Mouse (Mus musculus) ES-E14 (cell line): ENCODE measurements at regions not wholly inside any gene's neighbourhood (a gene's known extent, or its start where the extent isn't known, plus 50 kb on each side); places are given as distances from the start of the nearest gene placed in this dataset.

ENCODE experiments used
- DNase-seq: peaks from one replicate; pipeline ENCODE4 v3.0.0-alpha.2; 2013; ENCODE audit warnings: low read depth, low spot score
- H3K27ac ChIP-seq: 2 replicates; pipeline ENCODE4 v1.5.1; 2012; ENCODE audit warnings: low read depth, mild to moderate bottlenecking, low read length, moderate library complexity, mixed read lengths; ENCODE audit not compliant: poor library complexity, insufficient read depth, severe bottlenecking
- H3K36me3 ChIP-seq: 2 replicates; pipeline ENCODE4 v1.6.1; 2012; ENCODE audit warnings: mild to moderate bottlenecking, low read length, moderate library complexity, mixed read lengths; ENCODE audit not compliant: control insufficient read depth, poor library complexity, insufficient read depth, severe bottlenecking
- H3K4me1 ChIP-seq, 2 experiments: fragments of 150-350 bp in 1 of 2; sonication (generic) in 1 of 2; 2 replicates each; pipeline ENCODE4 v1.6.1; 2012; ENCODE audit warnings: low read length in 2 of 2, mild to moderate bottlenecking in 1 of 2, mixed read lengths in 1 of 2; ENCODE audit not compliant: control insufficient read depth in 2 of 2, insufficient read depth in 2 of 2, poor library complexity in 1 of 2
- H3K4me3 ChIP-seq, 2 experiments: fragments of 150-350 bp in 1 of 2; sonication (generic) in 1 of 2; 2 replicates each; pipeline ENCODE4 v1.5.1; 2012; ENCODE audit warnings: low read length in 2 of 2, low read depth in 1 of 2, mild to moderate bottlenecking in 1 of 2, mixed read lengths in 1 of 2; ENCODE audit not compliant: insufficient read depth in 1 of 2, poor library complexity in 1 of 2, severe bottlenecking in 1 of 2
- H3K9ac ChIP-seq: 2 replicates; pipeline ENCODE4 v1.6.1; 2012; ENCODE audit warnings: low read depth, mild to moderate bottlenecking, low read length, mixed read lengths; ENCODE audit not compliant: poor library complexity, insufficient read depth, severe bottlenecking
- H3K9me3 ChIP-seq: fragments of 150-350 bp; sonication (generic); 2 replicates; pipeline ENCODE4 v1.6.1; 2012; ENCODE audit warnings: low read depth, mild to moderate bottlenecking, low read length; ENCODE audit not compliant: control insufficient read depth, insufficient read depth
- CHD2 ChIP-seq: IDR thresholded peaks from 2 replicates; pipeline ENCODE4 v1.6.1; 2014; ENCODE audit warnings: mild to moderate bottlenecking, low read depth, low read length, inconsistent platforms
- HCFC1 ChIP-seq: IDR thresholded peaks from 2 replicates; pipeline ENCODE4 v1.6.1; 2012; ENCODE audit warnings: low read length, inconsistent platforms, borderline replicate concordance; ENCODE audit not compliant: insufficient read depth
- MAFK ChIP-seq: IDR thresholded peaks from 2 replicates; pipeline ENCODE4 v1.6.1; 2014; ENCODE audit warnings: mild to moderate bottlenecking, low read depth, low read length, inconsistent platforms; ENCODE audit not compliant: insufficient read depth
- ZC3H11A ChIP-seq: IDR thresholded peaks from 2 replicates; pipeline ENCODE4 v1.6.1; 2012; ENCODE audit warnings: low read depth, mild to moderate bottlenecking, inconsistent platforms, low read length, borderline replicate concordance
- ZNF384 ChIP-seq: IDR thresholded peaks from 2 replicates; pipeline ENCODE4 v1.6.1; 2012; ENCODE audit warnings: low read depth, low read length, inconsistent platforms
- in situ Hi-C, 2 experiments: fragments of 600-800 bp; cut with MboI; formaldehyde crosslinking; loops; one replicate each; pipeline ENCODE4 v1.15.1; 2025; ENCODE audit warnings: low sequenced_read_pairs in 2 of 2, inconsistent platforms in 1 of 2; ENCODE audit not compliant: unreplicated experiment in 2 of 2

DNA sequence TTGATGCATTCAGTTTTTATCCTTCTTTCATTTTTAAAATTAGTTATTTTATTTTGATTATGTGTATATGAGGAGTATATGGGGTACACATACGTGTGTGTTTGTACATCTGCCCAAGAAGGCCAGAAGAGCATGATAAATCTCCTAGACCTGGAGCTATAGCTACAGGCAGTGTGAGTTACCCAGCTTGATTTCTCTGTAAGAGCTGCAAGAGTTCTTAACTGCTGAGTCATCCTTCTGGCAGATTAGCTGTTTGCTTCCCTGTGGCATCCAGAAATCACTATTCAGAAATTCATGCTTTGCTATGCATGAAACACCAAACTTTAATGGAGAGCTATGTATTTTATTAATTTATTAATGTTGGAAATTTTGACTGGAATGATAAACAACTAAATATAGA is 466.3 kb upstream of the Zwint start:
- in situ Hi-C loops: no loop called here
- no peaks in the 10 kb centered on the region for H3K4me1 ChIP-seq
- H3K36me3 ChIP-seq: no peaks in the 10 kb centered on the region
- no peak for TF ChIP-seq CHD2
- no peak for TF ChIP-seq ZC3H11A
- no peak for TF ChIP-seq MAFK
- no peak for TF ChIP-seq ZNF384
- TF ChIP-seq HCFC1: no peak
- no peak for DNase-seq
- no peak overlapping the region for H3K4me3 ChIP-seq
- no peaks in the 10 kb centered on the region for H3K9me3 ChIP-seq
- no peak overlapping the region for H3K27ac ChIP-seq
- H3K9ac ChIP-seq: no peak overlapping the region

DNA sequence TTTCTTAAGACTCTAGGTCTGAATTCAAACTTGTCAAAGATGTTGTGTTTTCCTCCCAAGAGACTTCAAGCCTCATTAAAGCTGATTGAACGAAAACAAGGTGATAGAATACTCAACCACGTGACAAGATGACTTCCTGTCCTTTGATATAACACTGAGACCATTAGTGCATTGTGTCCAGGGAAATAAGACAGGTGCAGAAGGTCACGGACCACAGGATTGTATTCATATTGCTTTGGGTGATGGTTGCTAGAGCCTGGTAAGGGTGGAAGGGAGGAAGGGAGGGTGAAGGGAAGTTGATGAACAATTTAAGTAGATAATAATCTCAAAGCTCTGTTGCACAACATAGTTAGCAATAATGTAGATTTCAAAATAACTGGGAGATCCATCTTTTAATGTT is 436.8 kb upstream of the Zwint start:
- H3K27ac ChIP-seq: no peak overlapping the region
- DNase-seq: no peak
- no peaks in the 10 kb centered on the region for H3K9me3 ChIP-seq
- no peaks in the 10 kb centered on the region for H3K4me1 ChIP-seq
- no peak overlapping the region for H3K4me3 ChIP-seq
- no peaks in the 10 kb centered on the region for H3K36me3 ChIP-seq
- H3K9ac ChIP-seq: no peak overlapping the region
- TF ChIP-seq MAFK: no peak
- no peak for TF ChIP-seq HCFC1
- TF ChIP-seq CHD2: no peak
- no peak for TF ChIP-seq ZC3H11A
- TF ChIP-seq ZNF384: no peak
- in situ Hi-C loops: no loop called here

DNA sequence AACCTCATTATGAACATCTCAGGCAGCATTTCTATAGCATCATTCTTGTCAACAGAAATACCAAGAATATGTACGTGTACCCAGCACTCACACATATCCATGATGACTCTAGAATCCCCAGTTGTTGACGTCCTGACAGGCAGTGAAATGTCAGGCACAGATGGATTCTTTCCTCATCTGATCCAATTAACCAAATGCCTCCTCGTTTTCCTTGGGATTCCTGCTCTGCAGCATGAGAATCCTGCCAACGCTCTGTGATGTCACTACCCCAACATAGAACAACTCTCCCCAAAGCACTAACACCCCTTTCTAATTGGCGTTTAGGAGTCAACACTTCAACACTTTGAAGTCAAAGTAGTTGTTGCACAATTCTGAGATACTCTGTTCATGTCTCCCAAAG is 433.5 kb upstream of the Zwint start:
- no peak overlapping the region for H3K27ac ChIP-seq
- no peaks in the 10 kb centered on the region for H3K4me1 ChIP-seq
- no peaks in the 10 kb centered on the region for H3K36me3 ChIP-seq
- TF ChIP-seq ZC3H11A (no peak), HCFC1 (no peak), CHD2 (no peak), MAFK (no peak), ZNF384 (no peak)
- H3K9ac ChIP-seq: no peak overlapping the region
- DNase-seq: no peak
- no peaks in the 10 kb centered on the region for H3K9me3 ChIP-seq
- in situ Hi-C loops: no loop called here
- no peak overlapping the region for H3K4me3 ChIP-seq

DNA sequence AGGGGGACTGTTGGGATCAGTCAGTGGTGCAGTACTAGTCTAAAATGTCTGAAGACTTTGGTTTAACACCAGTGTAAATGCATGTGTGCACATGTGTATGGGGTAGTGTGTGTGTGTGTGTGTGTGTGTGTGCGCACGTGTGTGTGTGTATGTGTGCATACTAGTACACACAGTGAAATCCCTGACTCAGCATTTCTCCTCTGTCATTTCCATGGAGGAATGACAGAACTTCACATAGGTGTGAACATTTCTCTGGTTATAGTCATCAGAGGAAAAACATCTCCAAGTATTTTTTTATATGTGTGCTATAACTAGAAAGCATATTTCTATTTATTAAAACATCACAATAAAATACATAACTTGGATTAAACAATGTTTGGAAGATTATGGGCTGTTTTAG is 432.1 kb upstream of the Zwint start:
- no peak overlapping the region for H3K4me3 ChIP-seq
- H3K36me3 ChIP-seq: no peaks in the 10 kb centered on the region
- H3K9me3 ChIP-seq: no peaks in the 10 kb centered on the region
- no peaks in the 10 kb centered on the region for H3K4me1 ChIP-seq
- TF ChIP-seq MAFK: peak; percentile 88
- no peak for TF ChIP-seq CHD2
- in situ Hi-C loops: no loop called here
- no peak overlapping the region for H3K27ac ChIP-seq
- no peak overlapping the region for H3K9ac ChIP-seq
- no peak for DNase-seq

DNA sequence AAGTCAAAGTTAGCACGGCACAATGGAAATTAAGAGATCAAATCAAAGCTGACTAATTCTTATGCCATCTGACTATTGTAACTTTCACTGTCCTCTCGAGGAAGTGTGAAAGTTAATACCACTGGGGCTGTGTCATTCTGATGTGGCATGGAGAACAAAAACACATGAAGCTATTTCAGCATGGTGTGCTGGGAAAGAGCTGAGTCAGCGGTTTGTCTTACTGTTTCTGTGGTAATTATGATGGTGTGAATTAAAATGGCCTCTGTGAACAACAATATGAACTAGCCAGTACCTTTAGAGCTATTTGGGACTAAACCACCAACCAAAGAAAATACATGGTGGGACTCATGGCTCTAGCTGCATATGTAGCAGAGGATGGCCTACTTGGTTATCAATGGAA is 429.6 kb upstream of the Zwint start:
- no peaks in the 10 kb centered on the region for H3K4me1 ChIP-seq
- H3K9me3 ChIP-seq: no peaks in the 10 kb centered on the region
- no peak for TF ChIP-seq HCFC1
- no peak for TF ChIP-seq ZNF384
- TF ChIP-seq ZC3H11A: no peak
- TF ChIP-seq MAFK: peak; percentile 88
- H3K36me3 ChIP-seq: no peaks in the 10 kb centered on the region
- no peak for DNase-seq
- H3K4me3 ChIP-seq: no peak overlapping the region
- no peak overlapping the region for H3K9ac ChIP-seq
- H3K27ac ChIP-seq: no peak overlapping the region
- in situ Hi-C loops: no loop called here
